Mouse (Mus musculus): ENCODE measurements around the gene Ccdc188. TPM values are rescaled to one million over a fixed set of nuclear protein-coding genes. Genes with fewer than 3 reads are reported as not detected.
"Not testable (repeated sequence)": the region's sequence is repeated elsewhere in the genome, so short reads cannot be mapped to it uniquely, and the experiment has no call there.

The Ccdc188 gene
- total RNA-seq, 2 experiments from 2014 or later: not detected

GRCm38 (mm10) chr16:18187221-18187620 is 30.5 kb upstream of the Ccdc188 start:
- no peak for DNase-seq
- H3K4me3 ChIP-seq: no peak overlapping the region
- no peak for TF ChIP-seq CTCF (IDR thresholded peaks at IDR 0.05)
- intact Hi-C loops (cut with DNase I): no loop called here
- peak overlapping the region; percentile 74 for H3K27ac ChIP-seq

DNA sequence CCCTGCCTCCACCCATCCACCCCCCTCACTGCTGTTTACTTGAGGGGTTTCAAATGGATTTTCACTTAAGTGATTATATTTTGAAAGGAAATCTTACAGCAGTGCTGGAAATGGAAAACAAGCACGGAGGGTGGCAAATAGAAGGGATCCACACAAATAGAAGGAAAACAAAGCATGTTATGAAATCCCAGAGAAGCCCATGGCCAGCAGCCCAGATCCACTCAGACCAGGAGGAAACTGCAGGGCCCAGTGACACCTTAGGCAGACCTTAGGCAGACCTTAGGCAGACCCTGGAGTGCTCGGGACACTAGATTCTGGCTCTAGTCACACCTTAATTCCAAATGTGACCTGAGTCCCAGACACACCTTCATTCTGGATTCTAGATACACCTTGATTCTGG is 26.7 kb upstream of the Ccdc188 start:
- no peak overlapping the region for H3K4me3 ChIP-seq
- DNase-seq: no peak

DNA sequence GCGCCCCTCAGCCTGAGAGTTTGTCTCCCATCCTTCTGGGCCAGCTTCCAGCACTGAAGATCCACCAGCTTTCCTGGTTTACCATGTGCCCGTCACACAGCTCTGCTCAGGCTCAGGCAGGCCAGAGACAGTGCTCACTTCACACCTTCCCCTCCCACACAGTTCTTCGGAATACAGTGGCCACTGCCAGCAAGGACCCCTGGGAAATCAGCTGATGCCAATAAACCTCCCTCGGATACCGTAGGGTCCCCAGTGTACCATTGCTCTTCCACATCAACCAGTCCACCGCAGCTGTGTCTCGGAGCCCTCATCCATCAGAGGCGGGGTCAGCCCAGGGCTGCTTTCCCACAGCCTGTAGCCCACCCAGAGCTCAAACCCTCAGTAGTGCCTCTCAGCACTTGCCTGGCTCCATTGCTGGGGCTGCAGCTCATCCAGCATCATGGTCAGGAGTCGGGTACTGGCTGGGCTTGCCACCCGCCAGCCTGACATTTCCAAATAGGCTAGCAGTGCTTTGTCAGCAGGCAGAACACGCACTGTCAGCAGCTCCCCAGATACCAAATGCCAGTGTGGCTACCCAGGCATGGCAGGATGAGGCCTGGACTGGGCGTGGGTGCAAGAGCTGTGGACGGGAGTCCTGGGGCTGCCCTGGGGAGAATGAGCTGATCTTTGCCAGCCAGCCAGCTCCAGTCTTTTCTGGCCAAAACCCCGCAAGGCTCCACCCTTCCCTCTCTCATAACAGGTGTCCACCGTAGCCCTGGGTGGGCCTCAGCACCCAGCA is 23.3 kb upstream of the Ccdc188 start:
- intact Hi-C loops (cut with DNase I): no loop called here
- peak; percentile 83 for DNase-seq

More for the DNA sequence above, 26.7 kb upstream of the Ccdc188 start:
- no peak for TF ChIP-seq CTCF (IDR thresholded peaks at IDR 0.05)
- intact Hi-C loops (cut with DNase I): no loop called here
- no peak overlapping the region for H3K27ac ChIP-seq

DNA sequence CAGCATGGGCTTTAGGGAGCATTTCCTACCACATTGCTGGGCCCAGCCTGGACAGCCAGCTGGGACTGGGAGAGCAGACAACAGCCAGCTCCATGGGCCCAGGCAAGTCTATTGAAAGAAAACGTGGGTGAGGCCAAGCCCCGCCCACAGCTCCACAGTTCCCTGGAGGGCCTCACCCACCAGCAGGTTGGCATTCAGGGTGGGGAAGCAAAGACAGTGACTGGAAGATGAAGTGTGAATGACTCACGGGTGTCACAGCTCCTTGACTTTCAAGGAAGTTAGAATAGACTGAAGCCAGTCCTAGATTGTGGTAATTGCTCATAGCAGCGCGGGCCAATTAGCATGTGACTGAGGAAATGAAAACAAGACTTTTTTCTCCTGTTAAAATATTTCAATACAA is 22.6 kb upstream of the Ccdc188 start:
- TF ChIP-seq CTCF (IDR thresholded peaks at IDR 0.05): no peak
- intact Hi-C loops (cut with DNase I): no loop called here
- peak; percentile 75 for DNase-seq
- peak overlapping the region; percentile 90 for H3K27ac ChIP-seq
- H3K4me3 ChIP-seq: no peak overlapping the region

More for the DNA sequence above, 23.3 kb upstream of the Ccdc188 start:
- peak overlapping the region; percentile 68 for H3K4me3 ChIP-seq
- no peak for TF ChIP-seq CTCF (IDR thresholded peaks at IDR 0.05)
- H3K27ac ChIP-seq: peak overlapping the region; percentile 90

GRCm38 (mm10) chr16:18195561-18195960 is 22.1 kb upstream of the Ccdc188 start:
- H3K4me3 ChIP-seq; intact Hi-C loops (cut with DNase I): not testable (repeated sequence)
- DNase-seq: peak; percentile 53
- peak overlapping the region; percentile 90 for H3K27ac ChIP-seq

GRCm38 (mm10) chr16:18197881-18198280 is 19.8 kb upstream of the Ccdc188 start:
- Histone ChIP-seq H3K4me3 (no peak overlapping the region), H3K27ac (no peak overlapping the region)
- intact Hi-C loops (cut with DNase I): no loop called here
- TF ChIP-seq CTCF (IDR thresholded peaks at IDR 0.05): no peak
- DNase-seq: no peak

- TF ChIP-seq CTCF (IDR thresholded peaks at IDR 0.05): no peak
- no peak overlapping the region for H3K4me3 ChIP-seq
- intact Hi-C loops (cut with DNase I): no loop called here
Observed at GRCm38 (mm10) chr16:18198365-18199098, 19.1 kb upstream of the Ccdc188 start.

DNA sequence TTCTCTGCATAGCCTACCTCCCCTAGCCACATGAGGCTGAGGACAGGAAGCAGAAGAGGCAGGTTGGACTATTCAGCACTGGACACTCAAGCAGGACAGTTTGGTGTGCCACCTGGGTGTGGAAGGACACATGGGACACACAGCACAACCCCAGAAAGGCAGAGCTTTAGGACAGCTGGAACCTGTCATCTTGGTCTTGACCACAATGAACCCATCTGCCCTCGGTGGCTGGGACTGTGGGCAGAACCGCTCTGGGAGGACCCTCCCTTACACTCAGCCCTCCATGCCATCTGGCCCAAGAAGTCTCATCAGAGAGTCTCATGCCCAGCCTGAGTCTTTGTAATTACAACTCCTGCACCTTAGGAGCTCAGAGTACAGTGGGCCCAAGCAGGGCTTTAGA is 17.6 kb upstream of the Ccdc188 start:
- Histone ChIP-seq H3K27ac (no peak overlapping the region), H3K4me3 (no peak overlapping the region)
- intact Hi-C loops (cut with DNase I): no loop called here
- no peak for TF ChIP-seq CTCF (IDR thresholded peaks at IDR 0.05)
- DNase-seq: no peak

More at GRCm38 (mm10) chr16:18198365-18199098, 19.1 kb upstream of the Ccdc188 start:
- DNase-seq: no peak
- H3K27ac ChIP-seq: no peak overlapping the region

GRCm38 (mm10) chr16:18201620-18202019 is 16.1 kb upstream of the Ccdc188 start:
- DNase-seq: no peak
- no peak overlapping the region for H3K4me3 ChIP-seq
- H3K27ac ChIP-seq: no peak overlapping the region
- intact Hi-C loops (cut with DNase I): no loop called here
- TF ChIP-seq CTCF (IDR thresholded peaks at IDR 0.05): no peak

- H3K27ac ChIP-seq: no peak overlapping the region
- intact Hi-C loops (cut with DNase I): no loop called here
Observed at GRCm38 (mm10) chr16:18202061-18202460, 15.6 kb upstream of the Ccdc188 start.

DNA sequence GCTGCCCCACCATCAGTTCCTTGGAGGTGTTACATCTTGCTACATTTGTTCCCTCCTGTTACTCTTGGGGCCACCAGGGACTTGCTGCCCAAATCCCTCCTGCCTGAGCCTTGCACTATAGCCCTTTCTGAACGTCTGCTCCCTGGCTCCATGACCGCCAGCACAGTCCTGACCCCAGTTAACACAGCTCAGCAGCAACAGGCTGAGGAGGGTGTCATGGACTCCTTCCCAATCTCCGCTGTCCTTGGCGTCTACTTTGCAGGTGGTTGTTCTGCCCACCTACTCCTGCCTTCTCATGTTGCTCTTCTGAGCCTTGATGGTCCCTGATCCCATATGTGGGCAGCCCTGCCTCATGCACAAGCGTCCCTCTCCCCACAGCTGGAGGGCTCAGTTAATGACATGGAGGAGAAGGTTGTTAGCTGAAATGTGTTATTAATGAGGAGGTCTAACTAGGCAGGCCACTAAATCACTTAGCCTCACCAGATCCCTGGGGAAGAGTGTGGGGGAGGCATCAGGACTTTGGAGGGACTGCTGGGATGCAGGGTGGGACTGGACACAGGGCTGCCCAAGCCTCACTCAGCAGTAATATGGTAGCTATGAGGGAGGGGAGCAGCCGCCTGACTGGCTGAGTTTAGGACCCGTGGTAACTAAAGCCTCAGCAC is 14.1 kb upstream of the Ccdc188 start:
- no peak overlapping the region for H3K27ac ChIP-seq
- H3K4me3 ChIP-seq: no peak overlapping the region
- no peak for TF ChIP-seq CTCF (IDR thresholded peaks at IDR 0.05)
- intact Hi-C loops (cut with DNase I): no loop called here
- DNase-seq: no peak

More at GRCm38 (mm10) chr16:18202061-18202460, 15.6 kb upstream of the Ccdc188 start:
- H3K4me3 ChIP-seq: no peak overlapping the region
- no peak for TF ChIP-seq CTCF (IDR thresholded peaks at IDR 0.05)
- no peak for DNase-seq

DNA sequence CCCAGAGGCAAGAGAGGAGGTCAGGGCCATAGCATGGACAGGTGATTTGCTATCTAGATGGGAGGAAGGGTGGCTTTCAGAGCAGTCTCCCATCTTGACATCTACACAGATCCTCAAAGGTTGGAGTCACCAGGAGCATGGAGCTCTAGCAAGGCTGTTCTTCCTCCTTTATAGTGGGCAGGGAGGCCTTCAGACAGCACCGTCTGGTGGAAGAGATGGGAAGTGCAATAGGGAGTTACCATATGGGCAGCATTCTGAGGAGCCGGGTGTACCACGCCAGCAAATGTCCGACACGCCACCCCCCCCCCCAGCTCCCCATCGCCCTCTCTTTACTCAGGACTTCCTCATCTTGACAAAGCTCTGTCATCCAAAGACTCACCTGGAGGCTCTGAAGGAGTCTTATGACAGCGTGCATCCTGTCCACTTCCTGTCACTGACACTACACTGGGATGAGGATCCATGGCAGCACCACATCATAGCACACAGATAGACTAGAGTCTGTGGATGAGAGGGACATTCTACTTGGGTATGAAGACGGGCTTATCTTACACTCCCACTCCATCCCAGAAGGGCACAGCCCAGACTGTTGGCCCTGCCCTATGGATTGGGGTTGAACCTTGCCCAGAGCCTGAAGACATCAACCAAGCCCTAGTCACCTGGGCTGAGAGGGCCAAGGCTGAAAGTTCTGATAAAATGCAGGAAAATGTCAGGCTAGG is 6.8 kb upstream of the Ccdc188 start:
- TF ChIP-seq CTCF (IDR thresholded peaks at IDR 0.05): peak; percentile 84
- no peak overlapping the region for H3K27ac ChIP-seq
- intact Hi-C loops (cut with DNase I): loop anchor here (1.0 to 2.0 kb wide), 3 partner anchors 34 to 159 kb away; partner anchors contain the start of gene Dgcr6
- H3K4me3 ChIP-seq: no peak overlapping the region
- DNase-seq: peak; percentile 61
